Mouse (Mus musculus): ENCODE results near the gene Clstn2. TPM values are rescaled to one million over a fixed set of nuclear protein-coding genes. Genes with fewer than 3 reads are reported as not detected.

Gene Clstn2
- polyA plus RNA-seq, 1 experiment from 2014 or later = 4.3 TPM

DNA sequence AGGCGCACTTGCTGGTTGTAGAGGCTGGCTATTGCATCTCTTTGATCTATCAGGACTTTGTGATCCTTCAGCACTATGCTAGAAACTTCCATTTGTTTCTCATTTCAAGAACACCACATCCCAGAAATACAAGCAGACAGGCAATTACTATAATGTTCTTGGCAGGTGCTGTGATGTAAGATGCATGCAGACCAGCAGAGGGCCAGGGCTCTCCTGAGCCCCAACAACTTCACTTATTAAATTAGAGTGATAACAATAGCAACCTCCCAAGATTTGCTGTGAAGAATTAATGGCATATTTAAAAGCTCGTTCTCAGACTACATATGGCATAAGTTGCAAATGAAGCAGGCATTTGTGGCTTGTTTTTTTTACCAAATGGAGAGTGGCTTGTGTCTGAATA lies 624.8 kb downstream of the Clstn2 start:
- no peak overlapping the region for H3K27ac ChIP-seq
- WGBS = 93% methylated on average over 2 of the region's 2 CpGs
- H3K27me3 ChIP-seq = no peaks in the 10 kb centered on the region
- H3K4me2 ChIP-seq (replicated peaks) = no peak overlapping the region
- no peak for ATAC-seq (ENCODE audit: low FRiP score)
- no peaks in the 10 kb centered on the region for H3K36me3 ChIP-seq
- H3K4me3 ChIP-seq = no peak overlapping the region
- no peaks in the 10 kb centered on the region for H3K4me1 ChIP-seq
- H3K9ac ChIP-seq = no peak overlapping the region
- H3K9me3 ChIP-seq (replicated peaks) = no peaks in the 10 kb centered on the region

Measured in hindbrain, embryonic 12.5 days (tissue).